Mouse (Mus musculus) spleen, postnatal 36 days (tissue): ENCODE measurements at regions not wholly inside any gene's neighbourhood (a gene's known extent, or its start where the extent isn't known, plus 50 kb on each side); places are given as distances from the start of the nearest gene placed in this dataset.
A peak's percentile ranks its signal among the peaks of the same experiment; 100 is the strongest.
"Not testable (repeated sequence)": the region's sequence is repeated elsewhere in the genome, so short reads cannot be mapped to it uniquely, and the experiment has no call there.

Experiments used
- DNase-seq, 2 experiments: peaks; one replicate each; pipeline ENCODE4 v3.0.0; 2022; ENCODE audit warnings: low spot score in 2 of 2, mixed read lengths in 1 of 2

DNA sequence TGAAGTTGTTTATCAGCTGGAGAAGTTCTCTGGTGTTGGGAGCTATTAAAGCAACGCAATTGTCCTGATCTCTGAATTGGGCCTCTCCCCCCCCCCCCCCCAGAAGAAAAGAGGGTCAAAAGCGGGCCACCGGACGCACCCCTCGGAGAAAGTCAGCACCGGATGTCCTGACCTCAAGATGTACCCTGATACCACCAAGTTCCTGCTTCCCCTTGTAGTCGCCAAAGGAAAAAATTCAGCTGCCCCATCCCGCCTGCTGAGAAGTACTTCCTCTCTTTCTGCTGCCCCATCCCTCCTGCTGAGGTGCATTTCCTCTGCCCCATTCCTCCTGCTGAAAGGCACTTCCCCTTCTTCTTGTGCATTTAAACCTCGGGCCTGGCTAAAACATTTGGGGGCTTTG is 1191.1 kb upstream of the 1700008P02Rik start:
- not testable (repeated sequence) for DNase-seq

DNA sequence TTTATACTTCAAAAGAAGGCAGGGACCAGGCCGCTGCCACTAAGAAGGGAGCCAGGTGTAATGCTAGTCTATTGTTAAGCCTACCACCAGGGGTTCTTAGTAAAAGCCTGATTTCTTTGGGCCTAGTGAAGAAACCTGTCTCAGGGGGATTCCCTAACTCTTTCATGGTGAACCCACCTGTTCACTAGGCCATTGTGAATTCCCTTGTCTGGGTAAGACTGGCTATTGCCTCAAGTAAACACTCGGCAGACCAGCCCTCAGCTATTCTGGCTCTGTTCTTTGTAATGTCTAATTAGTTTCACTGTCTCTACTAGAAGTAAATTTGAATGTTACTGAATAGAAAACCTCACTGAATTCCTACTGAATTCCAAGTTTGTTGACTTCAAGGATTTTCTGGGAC is 1184.9 kb upstream of the 1700008P02Rik start:
- DNase-seq, result not testable (repeated sequence)

DNA sequence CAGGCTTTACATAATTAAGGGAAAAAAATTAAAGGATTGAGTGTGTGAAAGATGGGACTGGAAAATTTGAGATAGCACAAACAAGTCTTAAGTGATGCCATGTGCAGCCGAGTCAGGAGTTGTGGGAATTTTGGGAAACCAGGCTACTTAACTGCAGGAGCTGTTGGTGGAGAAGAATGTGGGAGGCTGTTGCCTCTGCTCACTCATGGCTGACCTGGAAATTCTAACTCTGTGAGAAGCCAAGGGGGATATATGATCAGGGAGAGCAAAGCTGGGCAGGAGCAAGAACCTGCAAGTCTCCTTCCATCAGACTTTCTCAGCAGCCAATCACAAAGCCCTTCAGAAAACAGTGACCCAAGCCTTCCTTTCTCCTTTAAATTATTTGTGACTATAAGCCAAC is 1184.0 kb upstream of the 1700008P02Rik start:
- DNase-seq, result no peak

DNA sequence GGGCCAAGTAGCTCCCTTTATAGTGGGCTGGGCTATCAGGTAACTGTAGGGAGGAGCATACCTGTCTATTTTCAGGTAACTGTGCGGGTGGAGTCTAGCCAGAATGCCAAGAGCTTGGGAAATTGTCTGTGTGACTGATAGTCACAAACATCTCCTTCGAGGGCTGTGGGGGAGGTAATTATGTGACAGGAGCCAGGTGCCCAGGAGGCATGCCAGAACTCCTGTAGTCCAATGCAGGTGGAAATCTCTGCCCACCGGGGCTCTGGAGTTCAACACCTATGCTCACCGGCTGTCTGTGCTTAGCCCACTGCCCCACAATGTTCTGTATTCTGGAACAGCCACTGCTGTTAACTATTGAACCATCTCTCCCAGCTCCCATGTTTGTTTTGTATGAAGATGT is 1179.2 kb upstream of the 1700008P02Rik start:
- DNase-seq, result no peak

DNA sequence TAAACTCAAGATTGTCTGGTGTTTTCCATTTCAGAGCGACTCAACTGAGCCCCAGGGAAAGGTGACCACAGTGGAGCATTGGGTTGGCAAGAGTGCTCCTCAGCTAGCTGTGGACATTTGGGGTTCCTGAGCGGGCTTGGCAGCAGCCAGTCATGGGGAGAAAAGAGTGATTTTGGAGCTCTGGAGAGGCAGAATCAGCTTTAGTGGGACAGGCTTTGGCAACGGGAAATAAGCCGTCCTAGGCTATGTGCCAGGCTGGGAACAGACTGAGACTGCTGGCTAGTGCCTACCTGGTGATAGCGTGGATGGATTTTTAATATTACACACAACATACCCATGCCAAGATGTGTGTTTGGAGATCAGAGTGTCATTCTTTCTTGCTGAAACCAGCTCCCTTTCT is 1167.4 kb upstream of the 1700008P02Rik start:
- DNase-seq, result no peak

DNA sequence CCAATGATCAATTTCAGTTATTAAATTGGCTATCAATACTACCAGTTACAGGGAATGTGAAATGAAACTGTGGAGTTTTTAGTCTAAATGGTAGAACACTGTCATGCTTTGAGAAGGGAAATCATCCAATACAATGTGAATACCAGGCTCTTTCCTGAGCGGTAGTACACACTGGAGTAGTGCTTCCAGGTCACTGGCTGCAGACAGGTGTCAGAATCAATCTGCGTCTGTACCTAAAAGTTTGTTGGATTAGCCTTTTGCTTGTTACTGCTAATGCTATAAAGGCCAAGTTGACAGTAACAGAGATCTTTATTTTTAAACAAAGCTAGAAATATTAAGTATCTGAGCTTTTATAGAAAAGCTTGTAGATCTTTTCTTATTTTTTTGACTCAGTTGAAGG is 1164.9 kb upstream of the 1700008P02Rik start:
- no peak for DNase-seq

DNA sequence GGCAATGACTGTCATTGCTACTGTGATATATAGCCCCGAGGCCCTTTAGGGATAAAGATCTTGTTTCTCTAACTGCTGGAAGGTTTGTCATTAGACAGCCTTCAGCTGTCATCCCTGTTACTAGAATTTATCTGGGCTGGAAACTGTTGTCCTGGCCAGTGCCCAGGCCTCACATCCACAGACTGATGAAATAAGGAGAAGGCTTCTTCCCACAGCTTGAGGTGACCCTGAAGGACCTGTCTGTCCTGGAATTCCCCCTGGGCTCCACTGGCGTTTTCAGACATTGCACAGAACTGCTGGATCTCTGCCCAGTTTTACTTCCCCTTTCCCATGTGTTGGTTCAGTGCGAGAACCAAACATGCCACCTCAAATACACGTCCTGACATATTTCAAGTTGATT is 1135.2 kb upstream of the 1700008P02Rik start:
- peak; percentile 8 to 21 for DNase-seq

DNA sequence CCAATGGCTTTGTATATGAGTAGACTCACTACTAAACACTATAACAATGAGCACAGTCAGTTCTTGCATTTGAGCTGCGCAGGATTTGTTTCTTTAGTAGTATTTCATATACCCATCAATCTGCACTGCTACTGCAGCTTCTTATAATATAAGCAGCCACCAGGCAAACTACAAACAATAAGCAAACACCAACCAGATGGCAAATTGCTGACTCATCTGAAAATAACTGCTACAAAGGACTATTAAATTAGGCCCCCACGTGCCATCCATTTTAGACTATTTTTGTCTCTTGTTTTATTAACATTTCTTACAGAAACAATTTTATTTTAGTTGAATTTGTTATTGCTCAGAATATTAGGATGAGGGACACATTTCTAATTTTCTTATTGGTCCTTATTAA is 1093.5 kb upstream of the 1700008P02Rik start:
- no peak for DNase-seq

DNA sequence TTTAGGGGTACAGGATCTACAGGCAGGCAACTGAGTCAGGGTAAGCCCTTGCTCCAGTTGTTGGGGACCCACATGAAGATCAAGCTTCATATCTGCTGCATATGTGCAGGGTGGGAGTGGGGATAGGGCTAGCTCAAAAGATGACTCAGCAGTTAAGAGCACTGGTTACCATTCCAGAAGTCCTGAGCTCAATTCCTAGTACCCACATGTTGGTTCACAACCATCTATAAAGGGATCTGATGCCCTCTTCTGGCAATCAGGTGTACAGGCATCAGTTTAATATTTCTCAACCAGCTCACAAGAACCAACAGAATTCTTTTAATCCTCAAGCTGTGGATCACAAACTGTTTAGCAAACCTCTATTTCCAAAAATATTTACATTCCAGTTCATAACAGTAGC is 1092.9 kb upstream of the 1700008P02Rik start:
- DNase-seq, result no peak

DNA sequence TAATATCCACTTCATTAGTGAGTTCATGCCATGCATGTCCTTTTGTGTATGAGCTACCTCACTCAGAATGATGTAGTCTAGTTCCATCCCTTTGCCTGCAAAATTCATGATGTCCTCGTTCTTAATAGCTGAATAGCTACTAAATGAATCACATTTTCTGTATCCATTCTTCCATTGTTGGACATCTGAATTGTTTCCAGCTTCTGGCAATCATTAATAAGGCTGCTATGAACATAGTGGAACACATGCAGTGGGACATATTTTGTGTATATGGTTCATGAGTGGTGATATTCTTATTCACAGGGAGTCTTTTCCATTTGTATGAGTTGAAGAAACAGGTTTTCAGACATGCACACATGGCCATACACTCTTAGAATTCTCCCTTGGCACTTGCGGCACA is 1092.2 kb upstream of the 1700008P02Rik start:
- no peak for DNase-seq

DNA sequence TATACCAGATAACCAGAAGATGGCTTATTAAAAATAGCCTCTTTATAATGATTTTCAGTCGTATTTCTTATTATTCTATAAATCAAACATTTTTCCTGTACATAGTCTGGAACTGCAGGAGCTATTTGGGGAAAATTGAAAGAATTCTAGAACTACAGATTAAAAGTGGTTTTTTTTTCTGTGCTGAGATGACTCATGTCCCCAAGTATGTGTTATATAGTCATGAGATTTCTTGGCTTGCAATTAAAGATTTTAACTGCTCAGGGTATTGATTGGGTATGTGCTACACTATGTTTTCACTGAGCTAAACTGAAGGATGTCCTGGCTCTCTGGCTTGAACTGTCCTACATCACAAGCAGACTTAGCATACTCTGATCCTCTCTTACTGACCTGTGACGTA is 1088.4 kb upstream of the 1700008P02Rik start:
- DNase-seq, result no peak

DNA sequence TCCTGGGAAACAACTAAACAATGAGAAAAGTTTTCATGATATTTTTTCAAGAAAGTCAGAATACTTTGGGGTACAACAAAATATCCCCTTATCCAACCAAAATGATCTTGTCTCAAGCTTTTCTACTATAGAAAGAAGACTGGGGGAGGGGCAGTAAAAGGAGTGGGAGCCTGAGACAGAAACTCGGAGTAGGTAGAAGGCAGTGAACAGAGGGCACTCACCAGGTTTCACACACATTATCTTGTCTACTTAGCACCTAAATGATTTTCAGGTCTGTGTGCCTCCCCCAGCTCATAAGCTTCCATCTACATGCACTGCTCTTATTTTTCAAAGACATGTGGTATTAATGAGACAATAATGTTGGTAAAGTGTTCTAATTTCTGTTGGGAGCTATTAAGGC is 1063.3 kb upstream of the 1700008P02Rik start:
- DNase-seq, result no peak

DNA sequence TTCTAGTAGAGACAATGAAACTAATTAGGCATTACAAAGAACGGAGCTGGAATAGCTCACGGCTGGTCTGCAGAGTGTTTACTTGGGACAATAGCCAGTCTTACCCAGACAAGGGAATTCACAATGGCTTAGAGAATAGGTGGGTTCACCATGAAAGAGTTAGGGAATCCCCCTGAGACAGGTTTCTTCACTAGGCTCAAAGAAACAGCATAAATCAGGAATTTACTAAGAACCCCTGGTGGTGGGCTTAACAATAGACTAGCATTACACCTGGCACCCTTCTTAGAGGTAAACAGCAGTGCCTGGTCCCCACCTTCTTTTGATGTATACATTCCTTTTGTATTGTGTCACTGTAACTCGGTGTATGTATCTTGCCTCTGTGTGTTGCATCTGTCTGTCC is 1062.6 kb upstream of the 1700008P02Rik start:
- not testable (repeated sequence) for DNase-seq

DNA sequence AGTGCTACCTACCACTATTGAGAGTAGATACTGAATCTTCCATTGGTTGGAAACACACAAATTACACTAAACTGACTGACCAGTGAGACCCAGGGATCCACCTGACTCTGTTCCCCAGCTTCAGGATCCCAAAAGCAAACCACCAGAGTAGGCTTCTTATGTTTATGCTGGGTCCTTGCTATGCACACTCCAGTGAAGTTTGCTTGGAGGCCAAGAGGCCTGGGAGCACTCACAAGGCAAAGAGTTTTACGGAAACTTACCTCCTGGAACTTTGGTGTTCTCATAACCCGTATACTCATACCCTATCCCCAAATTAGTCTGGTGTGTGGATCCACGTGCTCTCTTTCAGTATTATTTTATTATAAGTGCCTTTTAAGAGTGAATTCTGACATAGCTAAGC is 1062.1 kb upstream of the 1700008P02Rik start:
- DNase-seq, result no peak

DNA sequence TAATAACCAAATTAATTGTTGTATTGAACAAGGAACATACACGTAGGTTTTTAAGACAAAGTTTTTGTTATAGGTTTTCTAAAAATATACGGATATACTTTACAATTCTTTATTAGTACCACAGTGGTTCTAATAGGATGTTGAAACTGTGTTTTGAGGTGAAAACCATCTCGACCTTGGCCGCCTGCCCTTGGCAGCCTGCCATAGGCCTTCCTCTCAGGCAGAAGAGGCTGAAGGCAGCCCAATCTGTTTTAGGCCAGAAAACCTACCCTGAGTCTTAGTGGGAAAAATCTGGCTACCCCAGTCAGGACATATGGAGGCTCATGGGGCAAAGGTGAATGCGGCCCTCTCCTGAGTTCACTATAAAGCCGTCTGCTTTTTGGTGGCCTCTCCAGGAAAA is 1049.7 kb upstream of the 1700008P02Rik start:
- DNase-seq, result no peak

DNA sequence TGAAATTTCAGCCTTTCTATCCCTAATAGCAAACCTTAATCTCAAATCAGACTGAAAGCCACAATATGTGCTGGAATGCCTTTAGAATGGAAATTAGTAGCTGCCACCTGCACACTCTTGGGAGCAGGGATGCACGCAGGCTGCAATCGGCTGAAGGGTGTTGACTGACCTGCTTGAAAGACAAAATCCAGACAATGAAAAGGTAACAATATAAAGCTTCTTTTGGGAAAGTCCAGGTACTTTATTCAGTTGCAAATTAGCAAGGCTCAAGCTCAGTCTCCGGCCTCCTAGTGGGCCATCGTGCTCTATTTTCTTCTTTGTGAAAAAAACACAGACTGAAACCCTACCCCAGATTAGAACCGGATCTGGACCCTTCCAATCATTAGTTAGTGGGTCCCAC is 1047.6 kb upstream of the 1700008P02Rik start:
- DNase-seq, result not testable (repeated sequence)

DNA sequence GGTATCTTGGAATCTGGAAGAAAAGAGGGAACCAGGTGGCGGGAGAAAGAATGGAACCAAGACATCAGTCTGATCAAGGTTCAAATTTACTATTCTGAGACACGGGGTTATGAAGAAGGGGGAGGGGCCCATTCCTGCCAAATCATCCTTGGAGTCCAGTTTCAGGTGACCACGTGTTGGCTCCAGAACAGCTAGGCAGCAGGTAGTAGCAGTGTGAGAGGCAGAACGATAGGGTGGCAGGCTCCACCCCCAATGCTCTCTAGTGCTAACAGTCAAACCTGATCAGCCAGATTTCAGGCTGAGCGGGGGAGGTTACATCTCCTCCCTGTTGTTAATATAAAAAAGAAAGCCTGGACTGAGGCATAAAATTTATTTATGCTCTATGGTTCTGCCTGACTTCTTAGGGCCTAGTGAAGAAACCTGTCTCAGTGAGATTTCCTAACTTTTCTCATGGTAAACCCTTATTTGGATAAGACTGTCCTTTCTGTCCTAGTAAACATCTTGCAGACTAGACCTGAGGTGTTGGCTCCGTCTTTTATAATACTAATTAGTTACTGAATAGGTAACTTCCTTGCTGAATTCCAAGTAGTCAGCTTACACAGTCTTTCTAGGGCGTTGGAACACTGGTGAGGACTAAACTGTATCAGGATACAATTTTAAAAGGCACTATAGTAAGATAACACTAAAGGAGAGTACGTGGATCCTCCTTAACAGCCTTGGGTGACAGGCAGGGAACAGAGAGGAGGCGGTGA is 1046.3 kb upstream of the 1700008P02Rik start:
- DNase-seq, result not testable (repeated sequence)
